Mouse (Mus musculus) cerebral cortex, adult 2 months (tissue): ENCODE data around the gene Intu.

Experiments
- WGBS: fragments of 180-500 bp; shearing (Covaris S2); methylation state at CpG from one replicate; pipeline ENCODE4 v1.1.7; 2018; 5-methylcytosine and 5-hydroxymethylcytosine counted together

The Intu gene

GRCm38 (mm10) chr3:40683171-40683570 lies 152.1 kb downstream of the Intu start:
- 75% methylated on average over 18 of the region's 18 CpGs for WGBS

- 62% methylated on average over 3 of the region's 3 CpGs for WGBS
These were observed 154.9 kb downstream of the Intu start for GRCm38 (mm10) chr3:40685855-40686515.

GRCm38 (mm10) chr3:40686836-40687235 lies 155.8 kb downstream of the Intu start:
- 63% methylated on average over 9 of the region's 9 CpGs for WGBS

GRCm38 (mm10) chr3:40687588-40687987 lies 156.5 kb downstream of the Intu start:
- 75% methylated on average over 3 of the region's 3 CpGs for WGBS

- 91% methylated on average over 6 of the region's 6 CpGs for WGBS
These were observed 160.5 kb downstream of the Intu start for GRCm38 (mm10) chr3:40691566-40691965.

- WGBS = 55% methylated on average over 10 of the region's 10 CpGs
These were observed 162.3 kb downstream of the Intu start for GRCm38 (mm10) chr3:40693435-40693834.

GRCm38 (mm10) chr3:40693960-40694359 lies 162.9 kb downstream of the Intu start:
- 47% methylated on average over 7 of the region's 7 CpGs for WGBS

GRCm38 (mm10) chr3:40694438-40694837 lies 163.4 kb downstream of the Intu start:
- WGBS = 41% methylated on average over 2 of the region's 2 CpGs

- WGBS = 96% methylated on average over 2 of the region's 2 CpGs
These were observed 164.1 kb downstream of the Intu start for GRCm38 (mm10) chr3:40695162-40695561.

- WGBS = 84% methylated on average over 3 of the region's 3 CpGs
These were observed 167.7 kb downstream of the Intu start for GRCm38 (mm10) chr3:40698834-40699233.

- WGBS = 80% methylated on average over 5 of the region's 5 CpGs
These were observed 173.8 kb downstream of the Intu start for GRCm38 (mm10) chr3:40704816-40705430.

GRCm38 (mm10) chr3:40708655-40709054 lies 177.6 kb downstream of the Intu start, which contains the start of gene Slc25a31:
Gene Slc25a31, plus strand, starts transcription at chr3:40708855.
- 93% methylated on average over 30 of the region's 30 CpGs for WGBS

- WGBS = 60% methylated on average over 1 of the region's 1 CpGs
These were observed 185.0 kb downstream of the Intu start for GRCm38 (mm10) chr3:40716056-40716455.

GRCm38 (mm10) chr3:40719022-40719421 lies 187.9 kb downstream of the Intu start:
- 75% methylated on average over 3 of the region's 3 CpGs for WGBS

GRCm38 (mm10) chr3:40738381-40738912 lies 207.4 kb downstream of the Intu start:
- 89% methylated on average over 6 of the region's 6 CpGs for WGBS

GRCm38 (mm10) chr3:40744024-40744835 lies 213.1 kb downstream of the Intu start, which contains the start of gene Hspa4l:
Gene Hspa4l, plus strand, starts transcription at chr3:40744495.
- 21% methylated on average over 16 of the region's 16 CpGs for WGBS

- WGBS = under 1% methylated on average over 82 of the region's 93 CpGs
These were observed 214.0 kb downstream of the Intu start for GRCm38 (mm10) chr3:40744836-40745660.

- WGBS = 2% methylated on average over 37 of the region's 37 CpGs
These were observed 214.8 kb downstream of the Intu start for GRCm38 (mm10) chr3:40745661-40746547.
